Mouse (Mus musculus) cortical plate, adult 2 months (tissue): ENCODE data around the gene Necab2.

Experiments
- CTCF ChIP-seq: fragments of 200-500 bp; IDR thresholded peaks from 2 replicates; pipeline ENCODE4 v1.5.1; 2011; ENCODE audit warnings: mild to moderate bottlenecking, control low read depth, low read length; ENCODE audit not compliant: insufficient read depth; ENCODE audit errors: extremely low read depth
- POLR2A ChIP-seq: fragments of 200-500 bp; IDR thresholded peaks from 2 replicates; pipeline ENCODE4 v1.6.1; 2011; ENCODE audit warnings: mild to moderate bottlenecking, low read length, control low read depth; ENCODE audit not compliant: insufficient read depth; ENCODE audit errors: extremely low read depth

DNA sequence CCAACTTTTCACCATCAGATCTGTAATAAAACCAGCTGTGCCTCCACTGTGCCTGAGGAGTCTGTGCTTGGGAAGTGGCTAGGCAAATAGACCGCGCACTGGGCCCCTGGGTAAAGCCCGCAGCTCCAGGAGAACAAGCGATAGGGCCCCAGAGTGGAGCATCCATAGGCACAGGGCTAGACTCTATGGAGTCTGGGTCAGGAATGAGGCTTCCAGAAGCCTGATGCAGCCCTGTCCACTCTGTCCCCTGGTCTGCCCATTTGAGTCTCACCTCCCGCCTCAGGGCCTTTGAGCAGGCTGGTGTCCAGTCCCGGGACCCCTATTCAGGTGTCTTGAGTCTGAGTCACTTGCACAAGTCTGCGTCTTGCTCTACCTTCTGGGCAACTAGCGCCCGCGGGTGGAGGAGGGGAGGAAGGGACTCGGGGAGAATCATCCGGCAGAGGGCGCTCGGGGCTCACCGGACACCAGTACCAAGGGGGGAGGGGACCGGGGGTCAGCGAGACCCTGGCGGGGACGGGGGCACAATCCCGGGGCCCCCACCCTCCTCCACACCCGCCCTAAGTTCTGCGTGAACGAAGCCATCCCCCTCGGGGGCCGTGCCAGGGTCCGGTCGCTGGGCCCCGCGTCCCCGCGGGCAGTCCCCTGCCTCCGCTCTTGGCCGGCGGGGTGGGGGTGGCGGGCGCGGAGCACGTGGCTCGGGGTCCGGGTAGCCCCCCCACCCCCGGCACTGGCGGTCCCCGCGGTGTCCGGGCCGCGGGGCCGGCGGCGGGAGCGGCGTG lies at the start of gene Necab2:
- TF ChIP-seq CTCF: peak; percentile 59
- TF ChIP-seq POLR2A: no peak
